Mouse (Mus musculus) heart, postnatal 0 days (tissue): ENCODE measurements at regions not wholly inside any gene's neighbourhood (a gene's known extent, or its start where the extent isn't known, plus 50 kb on each side); places are given as distances from the start of the nearest gene placed in this dataset.

Source experiments
- ATAC-seq: fragments of 200-750 bp; cut with Nextera tagmentation; 2 replicates; pipeline ENCODE4 v1.8.0; 2017; ENCODE audit warnings: low read depth, moderate number of reproducible peaks, moderate library complexity; ENCODE audit not compliant: insufficient read depth
- DNase-seq: peaks from one replicate; pipeline ENCODE4 v3.0.0-alpha.2; 2016; ENCODE audit warnings: low spot score
- H3K27ac ChIP-seq: fragments of 300-500 bp; sonication (generic); 2 replicates; pipeline ENCODE4 v1.5.1; 2014; ENCODE audit warnings: low read depth, mild to moderate bottlenecking
- H3K27me3 ChIP-seq: fragments of 300-500 bp; sonication (generic); 2 replicates; pipeline ENCODE4 v1.6.1; 2014; ENCODE audit warnings: low read length, mixed read lengths; ENCODE audit not compliant: control insufficient read depth, insufficient read depth
- H3K36me3 ChIP-seq: fragments of 300-500 bp; sonication (generic); replicated peaks from 2 replicates; pipeline ENCODE4 v1.6.1; 2014; ENCODE audit warnings: low read length, mixed read lengths; ENCODE audit not compliant: control insufficient read depth, insufficient read depth
- H3K4me1 ChIP-seq: fragments of 300-500 bp; sonication (generic); 2 replicates; pipeline ENCODE4 v1.6.1; 2014; ENCODE audit warnings: antibody characterized with exemption; ENCODE audit not compliant: control insufficient read depth, insufficient read depth
- H3K4me2 ChIP-seq: fragments of 300-500 bp; sonication (generic); 2 replicates; pipeline ENCODE4 v1.6.1; 2014; ENCODE audit warnings: low read depth, mild to moderate bottlenecking, low read length, moderate library complexity
- H3K4me3 ChIP-seq: fragments of 300-500 bp; sonication (generic); 2 replicates; pipeline ENCODE4 v1.5.1; 2014; ENCODE audit warnings: low read depth, low read length
- H3K9ac ChIP-seq: fragments of 300-500 bp; sonication (generic); replicated peaks from 2 replicates; pipeline ENCODE4 v1.6.1; 2014; ENCODE audit warnings: low read depth, low read length, mixed read lengths
- H3K9me3 ChIP-seq: fragments of 300-500 bp; sonication (generic); replicated peaks from 2 replicates; pipeline ENCODE4 v1.6.1; 2016; ENCODE audit warnings: low read length; ENCODE audit not compliant: control insufficient read depth
- CTCF ChIP-seq: IDR thresholded peaks from 2 replicates; pipeline ENCODE4 v1.5.1; 2016; ENCODE audit warnings: antibody characterized with exemption, control low read depth, low read depth
- EP300 ChIP-seq: IDR thresholded peaks from 2 replicates; pipeline ENCODE4 v1.6.1; 2016; ENCODE audit warnings: antibody characterized with exemption, low read depth
- WGBS: fragments of 180-500 bp; shearing (Covaris S2); extraction: QIAGEN DNeasy Blood & Tissue Kit; methylation state at CpG from one replicate; pipeline ENCODE4 v1.1.7; 2014; 5-methylcytosine and 5-hydroxymethylcytosine counted together

- TF ChIP-seq EP300 = no peak
- TF ChIP-seq CTCF = no peak
- DNase-seq (no peak), ATAC-seq (no peak)
- H3K27me3 ChIP-seq = no peaks in the 10 kb centered on the region
- no peak overlapping the region for H3K4me3 ChIP-seq
- WGBS = 87% methylated on average over 1 of the region's 1 CpGs
- no peaks in the 10 kb centered on the region for H3K4me1 ChIP-seq
- H3K9ac ChIP-seq = no peak overlapping the region
- H3K9me3 ChIP-seq = no peaks in the 10 kb centered on the region
- no peak overlapping the region for H3K4me2 ChIP-seq
- no peaks in the 10 kb centered on the region for H3K36me3 ChIP-seq
- H3K27ac ChIP-seq = no peak overlapping the region
Measured at GRCm38 (mm10) chr14:91027054-91027453, 2555.9 kb upstream of the Pcdh20 start.

GRCm38 (mm10) chr14:91020099-91020498, 2548.9 kb upstream of the Pcdh20 start:
- Histone ChIP-seq H3K4me3 (no peak overlapping the region), H3K9ac (no peak overlapping the region), H3K27ac (no peak overlapping the region), H3K36me3 (no peaks in the 10 kb centered on the region), H3K27me3 (no peaks in the 10 kb centered on the region), H3K9me3 (no peaks in the 10 kb centered on the region), H3K4me1 (no peaks in the 10 kb centered on the region), H3K4me2 (no peak overlapping the region)
- ATAC-seq (no peak), DNase-seq (no peak)
- TF ChIP-seq EP300 = no peak
- TF ChIP-seq CTCF = no peak
- WGBS = 71% methylated on average over 1 of the region's 1 CpGs

GRCm38 (mm10) chr14:91014712-91015111, 2543.5 kb upstream of the Pcdh20 start:
- no peak for DNase-seq
- no peak for ATAC-seq
- Histone ChIP-seq H3K4me3 (no peak overlapping the region), H3K36me3 (no peaks in the 10 kb centered on the region), H3K27ac (no peak overlapping the region), H3K4me2 (no peak overlapping the region), H3K4me1 (no peaks in the 10 kb centered on the region), H3K9me3 (no peaks in the 10 kb centered on the region), H3K9ac (no peak overlapping the region), H3K27me3 (no peaks in the 10 kb centered on the region)
- WGBS = 61% methylated on average over 1 of the region's 1 CpGs
- TF ChIP-seq CTCF (peak; percentile 31; the same call in 1 of the 2 replicates), EP300 (no peak)
